8 mouse cellular contexts compared by ENCODE assay signal in genomic region chr2:34671385-34672026, GRCm38 (mm10).
DNase-seq lines count a peak whose midpoint lies in the region; ATAC-seq and TF ChIP-seq lines count a peak whose summit lies in the region.

No protein-coding gene starts in this region.

- no peak for TF ChIP-seq EP300 in lung, postnatal 0 days (IDR thresholded peaks at IDR 0.05)

- peaks cover 18% of the 10 kb centered on the region for H3K4me1 ChIP-seq in forebrain, embryonic 13.5 days
- H3K4me1 ChIP-seq in lung, postnatal 0 days (ENCODE audit: insufficient read depth, low read depth, low read length): peaks cover 3% of the 10 kb centered on the region; the same call in 1 of the 2 replicates

- POLR2A ChIA-PET in Patski (lab: Charles Lee): no interaction called here

- in situ Hi-C loops in Patski (cut with MboI; ENCODE audit: low pct_unique_long_range_greater_than_20kb): no loop called here

- H3K4me2 ChIP-seq in forebrain, embryonic 13.5 days: peak overlapping the region; percentile 65
- H3K4me2 ChIP-seq in lung, postnatal 0 days (replicated peaks; ENCODE audit: low read depth, low read length): peak overlapping the region; percentile 71

- TF ChIP-seq CTCF in Patski (IDR thresholded peaks at IDR 0.05): no peak
- peak; percentile 72 for TF ChIP-seq CTCF in lung, postnatal 0 days (IDR thresholded peaks at IDR 0.05)

- H3K9ac ChIP-seq in forebrain, embryonic 13.5 days: peak overlapping the region; percentile 68
- peak overlapping the region; percentile 13; the same call in 1 of the 2 replicates for H3K9ac ChIP-seq in lung, postnatal 0 days (replicated peaks; ENCODE audit: low read depth)

- no peak overlapping the region; the same call in 1 of the 2 replicates for H3K27ac ChIP-seq in forebrain, embryonic 13.5 days
- peak overlapping the region; percentile 15; the same call in 1 of the 2 replicates for H3K27ac ChIP-seq in lung, postnatal 0 days (ENCODE audit: low read length)

- peak overlapping the region; percentile 43 for H3K4me3 ChIP-seq in forebrain, embryonic 13.5 days
- peak overlapping the region; percentile 44 for H3K4me3 ChIP-seq in lung, postnatal 0 days (ENCODE audit: low read depth, low read length)

- no peaks in the 10 kb centered on the region for H3K27me3 ChIP-seq in Patski
- no peaks in the 10 kb centered on the region for H3K27me3 ChIP-seq in forebrain, embryonic 13.5 days
- no peaks in the 10 kb centered on the region; the same call in 1 of the 2 replicates for H3K27me3 ChIP-seq in lung, postnatal 0 days (replicated peaks; ENCODE audit: insufficient read depth, low read length)

- ATAC-seq in Patski: peak; percentile 36
- peak; percentile 74 for ATAC-seq in forebrain, embryonic 13.5 days
- ATAC-seq in lung, postnatal 0 days: peak; percentile 40

- H3K9me3 ChIP-seq in forebrain, embryonic 13.5 days (replicated peaks): no peaks in the 10 kb centered on the region
- no peaks in the 10 kb centered on the region for H3K9me3 ChIP-seq in lung, postnatal 0 days (ENCODE audit: low read length)

- peaks cover 26% of the 10 kb centered on the region for H3K36me3 ChIP-seq in forebrain, embryonic 13.5 days (ENCODE audit: poor library complexity, severe bottlenecking)
- H3K36me3 ChIP-seq in lung, postnatal 0 days (ENCODE audit: insufficient read depth, low read length): no peaks in the 10 kb centered on the region

- WGBS in forebrain, embryonic 13.5 days: 36% methylated on average over 31 of the region's 31 CpGs
- WGBS in lung, postnatal 0 days: 22% methylated on average over 31 of the region's 31 CpGs

- DNase-seq in Patski (ENCODE audit: low read depth, low spot score): no peak
- DNase-seq in cerebellum, adult 11-12 months: peak; percentile 61
- peak; percentile 62 for DNase-seq in heart, postnatal 4 days
- DNase-seq in layer of hippocampus, postnatal 10 days (ENCODE audit: low spot score in 2 of 2): peak; percentile 56 to 66
- peak; percentile 77 for DNase-seq in lung, postnatal 0 days (ENCODE audit: low spot score)
- peak; percentile 45 for DNase-seq in ovary, postnatal 36 days (ENCODE audit: low spot score)
- DNase-seq in urinary bladder, postnatal 25 days (ENCODE audit: low spot score): peak; percentile 37

- CTCF ChIA-PET in Patski (lab: Charles Lee): no interaction called here
